Mouse (Mus musculus) embryo, embryonic 10 days (tissue): ENCODE measurements around the gene Pnmal1.

ENCODE experiments used
- DNase-seq: peaks from one replicate; pipeline ENCODE4 v3.0.0-alpha.2; 2015; ENCODE audit warnings: low spot score

The Pnmal1 gene

GRCm38 (mm10) chr7:16959539-16960187, at the start of gene Pnmal1:
Pnmal1 (plus strand) TSS chr7:16959679.
- DNase-seq = peak; percentile 96

DNA sequence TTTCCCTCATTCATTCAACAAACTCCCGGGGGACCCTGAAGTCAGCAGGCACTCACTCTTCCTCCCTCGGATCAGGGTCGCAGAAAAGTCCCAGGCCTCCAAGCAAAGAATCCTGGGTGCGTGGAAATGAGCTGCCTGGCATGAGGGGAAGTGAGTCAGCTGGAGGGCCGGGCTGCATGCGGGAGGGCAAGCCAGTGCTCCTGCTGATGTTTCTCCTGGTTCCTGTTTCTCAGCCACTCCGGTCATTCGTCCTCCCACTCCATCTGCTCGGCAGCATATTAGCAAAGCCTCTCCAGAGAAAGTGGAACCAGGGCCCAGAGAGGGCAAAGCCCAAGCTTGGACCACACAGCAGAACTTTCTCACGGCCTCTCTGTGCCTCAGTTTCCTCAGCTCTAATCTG, 49.6 kb upstream of the Pnmal1 start:
- no peak for DNase-seq

GRCm38 (mm10) chr7:16911904-16912303, 47.6 kb upstream of the Pnmal1 start:
- DNase-seq = no peak

GRCm38 (mm10) chr7:16912360-16912759, 47.1 kb upstream of the Pnmal1 start:
- DNase-seq = no peak

GRCm38 (mm10) chr7:16913806-16914452, 45.5 kb upstream of the Pnmal1 start:
- peak; percentile 80 for DNase-seq

DNA sequence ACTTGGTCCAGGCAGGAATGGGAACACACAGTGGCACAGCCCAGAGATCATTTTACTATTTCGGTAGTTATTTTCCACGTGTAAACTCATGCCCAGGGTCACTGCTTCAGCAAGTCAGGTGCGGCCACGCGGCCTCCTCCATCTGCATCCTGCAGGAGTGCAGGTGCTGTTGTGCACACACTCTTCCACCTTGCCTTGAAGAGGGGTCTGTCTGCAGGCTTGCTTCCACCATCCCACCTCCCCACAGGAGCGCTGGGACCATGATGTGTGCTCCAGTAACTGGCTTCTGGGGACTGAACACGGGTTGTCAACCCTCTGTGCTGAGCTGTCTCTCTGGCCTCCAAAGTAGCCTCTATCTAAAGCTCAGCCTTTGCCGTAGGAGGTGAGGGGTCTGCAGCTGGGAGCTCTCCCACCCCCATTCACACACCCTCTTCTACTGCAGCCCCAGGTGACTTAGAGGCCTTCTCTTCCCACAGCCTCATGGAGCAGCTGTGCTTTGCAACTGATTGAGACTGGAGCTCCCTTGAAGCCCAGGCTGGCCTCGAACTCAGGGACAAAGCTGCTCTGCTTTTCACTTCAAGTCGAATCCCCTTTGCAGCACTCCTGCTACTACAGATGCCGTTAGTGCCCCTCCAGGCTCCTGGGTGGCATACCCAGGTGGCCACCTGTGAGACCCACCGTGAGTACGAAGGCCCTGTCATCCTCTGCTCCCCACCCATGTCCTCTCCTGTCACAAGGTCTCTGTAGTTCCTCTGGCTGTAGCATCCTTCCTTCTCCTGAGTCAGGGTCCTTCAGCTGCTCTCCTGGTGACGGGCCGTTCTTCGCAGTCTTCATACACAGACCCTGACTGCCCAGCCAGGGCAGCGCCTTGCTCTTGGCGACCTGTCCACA, 44.8 kb upstream of the Pnmal1 start:
- DNase-seq = no peak

- no peak for DNase-seq
These were observed 43.8 kb upstream of the Pnmal1 start for GRCm38 (mm10) chr7:16915461-16916340.

DNA sequence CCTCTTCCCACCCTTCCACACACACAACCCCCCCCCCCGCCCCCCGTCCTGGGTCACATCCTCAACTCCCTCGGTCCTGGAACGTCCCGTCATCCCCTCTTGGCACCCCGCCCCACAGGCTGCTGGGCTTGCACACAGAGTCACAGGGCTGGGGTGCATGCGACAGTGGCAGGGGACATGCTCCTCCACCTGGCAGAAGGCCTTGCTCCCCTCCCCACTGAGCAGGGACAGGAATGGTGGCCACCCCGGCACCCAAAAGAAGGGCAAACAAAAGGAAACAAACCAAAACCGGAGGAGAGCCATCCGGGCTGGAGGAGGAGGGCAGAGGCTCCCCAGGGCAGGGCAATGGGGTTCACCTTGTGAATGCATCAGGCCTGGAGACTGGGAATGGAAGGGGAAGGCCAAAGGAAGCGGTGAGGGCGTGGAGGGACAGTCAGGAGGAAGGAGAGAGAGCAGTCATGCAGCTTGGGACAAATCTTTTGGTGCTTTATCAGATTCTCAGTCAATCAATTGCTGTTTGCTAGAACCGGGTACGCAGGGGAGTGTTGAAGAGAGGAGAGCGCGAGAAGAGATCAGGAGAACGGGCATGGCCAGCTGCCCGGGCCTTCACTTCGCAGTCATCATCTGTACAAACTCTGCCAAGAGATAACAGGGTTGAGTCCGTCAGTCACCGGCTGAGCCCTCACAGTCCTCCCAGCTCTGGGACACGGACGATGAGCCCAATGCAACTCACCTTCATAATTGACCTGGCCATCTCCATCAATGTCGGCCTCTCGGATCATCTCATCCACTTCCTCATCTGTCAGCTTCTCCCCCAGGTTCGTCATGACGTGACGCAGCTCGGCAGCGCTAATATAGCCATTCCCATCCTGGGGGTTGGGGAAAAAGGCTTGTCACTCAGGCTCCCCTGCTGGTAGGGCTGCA, 42.9 kb upstream of the Pnmal1 start:
- DNase-seq = no peak

GRCm38 (mm10) chr7:16917447-16917846, 42.0 kb upstream of the Pnmal1 start:
- no peak for DNase-seq

GRCm38 (mm10) chr7:16918014-16918413, 41.5 kb upstream of the Pnmal1 start:
- DNase-seq = no peak

DNA sequence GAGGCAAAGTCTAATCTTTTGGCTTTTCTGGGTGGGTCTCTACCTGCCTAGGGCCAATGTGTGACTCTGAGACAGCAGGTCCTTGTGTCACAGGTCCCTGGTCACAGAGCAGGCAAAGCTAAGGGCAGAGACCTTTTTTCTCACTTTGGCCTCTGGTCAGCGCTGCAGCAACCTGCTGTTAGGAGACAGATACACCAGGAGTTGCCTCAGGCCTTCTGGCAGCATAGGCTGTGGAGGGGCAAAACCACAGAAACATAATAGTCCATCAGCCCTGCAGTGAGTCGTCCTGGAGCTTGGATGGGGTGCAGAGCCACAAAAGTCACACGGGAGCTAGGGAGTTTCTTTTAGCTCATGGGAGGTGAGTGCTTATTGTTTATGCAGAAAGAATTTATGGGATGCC, 40.8 kb upstream of the Pnmal1 start:
- DNase-seq = no peak

GRCm38 (mm10) chr7:16919395-16920149, 39.9 kb upstream of the Pnmal1 start:
- no peak for DNase-seq

- no peak for DNase-seq
These were observed 39.3 kb upstream of the Pnmal1 start for GRCm38 (mm10) chr7:16920150-16920579.

GRCm38 (mm10) chr7:16920818-16921791, 38.4 kb upstream of the Pnmal1 start:
- DNase-seq = peak; percentile 55

- no peak for DNase-seq
These were observed 37.6 kb upstream of the Pnmal1 start for GRCm38 (mm10) chr7:16921881-16922335.

- no peak for DNase-seq
These were observed 37.0 kb upstream of the Pnmal1 start for GRCm38 (mm10) chr7:16922360-16922973.

- peak; percentile 28 for DNase-seq
These were observed 36.0 kb upstream of the Pnmal1 start for GRCm38 (mm10) chr7:16923283-16924036.
